Mouse (Mus musculus): ENCODE data around the gene Pfdn6.

GRCm38 (mm10) chr17:33943454-33943853, 3.3 kb upstream of the Pfdn6 start:
- TF ChIP-seq ZNF384 (IDR thresholded peaks at IDR 0.05; ENCODE audit: low read depth, low read length) = no peak
- TF ChIP-seq MAFK (IDR thresholded peaks at IDR 0.05; ENCODE audit: insufficient read depth, low read depth, low read length) = no peak
- no peak for TF ChIP-seq HCFC1 (IDR thresholded peaks at IDR 0.05; ENCODE audit: borderline replicate concordance, insufficient read depth, low read length)
- TF ChIP-seq CHD2 (IDR thresholded peaks at IDR 0.05; ENCODE audit: low read depth, low read length) = no peak

Data from ES-E14 (cell line).